Mouse (Mus musculus) CH12.LX (cell line): ENCODE data around the gene Slc7a6.
A peak's percentile ranks its signal among the peaks of the same experiment; 100 is the strongest.

Experiments used
- CTCF ChIP-seq, 2 experiments: IDR thresholded peaks in 1 of 2; conservative IDR thresholded peaks in 1 of 2; 2 replicates each; pipeline ENCODE4 v1.5.1; 2011 to 2012; ENCODE audit warnings: low read depth in 2 of 2, low read length in 2 of 2, improper control_type of control experiment in 1 of 2, inconsistent platforms in 1 of 2, mild to moderate bottlenecking in 1 of 2, moderate library complexity in 1 of 2
- MEF2A ChIP-seq: IDR thresholded peaks from 2 replicates; pipeline ENCODE4 v1.6.1; 2014; ENCODE audit warnings: low read depth, mild to moderate bottlenecking, inconsistent platforms, low read length, improper control_type of control experiment, borderline replicate concordance
- MXI1 ChIP-seq: IDR thresholded peaks from 2 replicates; pipeline ENCODE4 v1.6.1; 2011; ENCODE audit warnings: mild to moderate bottlenecking, low read depth, low read length, improper control_type of control experiment
- POLR2A ChIP-seq: IDR thresholded peaks from 2 replicates; pipeline ENCODE4 v1.6.1; 2011; ENCODE audit warnings: low read depth, mild to moderate bottlenecking, improper control_type of control experiment, low read length
- ZNF384 ChIP-seq: IDR thresholded peaks from 2 replicates; pipeline ENCODE4 v1.6.1; 2012; ENCODE audit warnings: low read depth, low read length, improper control_type of control experiment, inconsistent platforms

DNA sequence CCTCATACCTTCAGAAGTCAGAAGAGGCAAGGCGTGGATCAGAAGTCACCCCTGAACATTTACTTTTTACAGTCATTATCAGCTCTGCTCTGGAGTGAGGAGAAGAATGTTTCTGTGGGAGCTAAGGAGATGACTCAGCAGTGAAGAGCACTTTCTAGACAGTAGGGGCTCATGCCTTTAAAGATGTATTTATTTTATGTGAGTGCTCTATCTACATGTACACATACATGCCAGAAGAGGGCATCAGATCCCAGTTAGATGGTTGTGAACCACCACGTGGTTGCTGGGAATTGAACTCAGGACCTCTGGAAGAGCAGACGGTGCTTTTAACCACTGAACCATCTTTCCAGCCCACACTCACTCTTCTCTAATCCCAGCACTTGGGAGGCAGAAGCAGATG is 41.6 kb upstream of the Slc7a6 start:
- TF ChIP-seq MEF2A: no peak
- no peak for TF ChIP-seq MXI1
- TF ChIP-seq CTCF (conservative IDR thresholded peaks at IDR 0.05 in 1 of 2, IDR thresholded peaks at IDR 0.05 in 1 of 2; ENCODE audit: low read depth in 2 of 2, low read length in 2 of 2): peak in 1 of 2 experiments; percentile 23; a peak in 1 of 4 replicates
- no peak for TF ChIP-seq POLR2A
- no peak for TF ChIP-seq ZNF384
